Mouse (Mus musculus) forebrain, embryonic 14.5 days (tissue): Measurements from ENCODE around the gene Ccnk. TPM values are rescaled to one million over a fixed set of nuclear protein-coding genes. Genes with fewer than 3 reads are reported as not detected.

Experiments used
- polyA plus RNA-seq: library from polyadenylated mRNA; unstranded; fragments of >200 nt; fragmentation: Nextera tagmentation; extraction: Ambion mirVana; gene quantifications from 2 replicates; pipeline ENCODE4 v1.2.1, GENCODE M21; 2014

The Ccnk gene
- polyA plus RNA-seq, 1 experiment from 2014 or later = 10.7 TPM

Other genes with a start within 250 kb of the Ccnk start
- gene Bcl11b, start 176.0 kb upstream of the Ccnk start, polyA plus RNA-seq = 76.7 and 86.5 TPM in 2 replicates
- 85.9 and 88.9 TPM in 2 replicates for gene Setd3, start 265 bp upstream of the Ccnk start, polyA plus RNA-seq
- 13.6 and 14.5 TPM in 2 replicates for gene Ccdc85c, start 95.8 kb downstream of the Ccnk start, polyA plus RNA-seq
- 1.0 and 1.4 TPM in 2 replicates for gene Hhipl1, start 126.7 kb downstream of the Ccnk start, polyA plus RNA-seq
- 10.9 and 14.3 TPM in 2 replicates for gene Cyp46a1, start 154.8 kb downstream of the Ccnk start, polyA plus RNA-seq
- 52.2 and 57.1 TPM in 2 replicates for gene Eml1, start 191.4 kb downstream of the Ccnk start, polyA plus RNA-seq